Mouse (Mus musculus): ENCODE results near the gene Pxmp2. TPM values are rescaled to one million over a fixed set of nuclear protein-coding genes. Genes with fewer than 3 reads are reported as not detected.

Gene Pxmp2
- polyA plus RNA-seq, 1 experiment from 2014 or later, result 11.0 TPM

DNA sequence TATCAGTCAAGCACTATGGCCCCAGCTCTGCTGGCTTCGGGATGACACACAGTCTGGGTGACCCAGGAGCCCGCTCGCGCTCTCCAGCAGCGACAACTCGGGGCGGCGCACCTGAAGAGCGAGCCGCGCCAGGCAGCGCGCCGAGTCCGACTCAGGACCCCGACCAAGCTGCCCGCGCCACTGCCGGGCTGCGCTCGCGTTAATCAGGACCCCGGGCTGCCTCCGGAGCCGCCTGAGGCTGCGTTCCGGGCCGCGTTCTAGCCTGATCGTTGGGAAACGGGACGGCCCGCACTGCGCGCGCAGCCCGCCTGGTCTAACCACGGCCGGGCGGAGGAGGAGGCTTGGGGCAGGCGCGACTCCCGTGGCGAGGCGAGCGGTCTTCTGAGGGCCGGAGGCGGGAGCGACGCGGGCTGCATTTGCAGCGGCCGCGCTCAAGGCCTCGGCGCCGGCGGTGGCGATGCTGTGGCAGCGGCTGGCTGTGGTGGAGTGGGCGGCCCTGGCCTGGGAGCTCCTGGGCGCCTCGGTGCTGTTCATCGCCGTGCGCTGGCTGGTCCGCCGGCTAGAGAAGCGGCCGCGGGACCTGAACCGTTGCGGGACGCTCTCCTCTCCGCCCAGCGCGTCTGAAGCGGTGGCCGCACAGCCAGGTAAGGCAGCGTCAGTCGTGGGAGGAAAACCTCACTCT, 55.1 kb downstream of the Pxmp2 start, which contains the start of gene Ankle2:
Gene Ankle2, plus strand, starts transcription at position 225 of the 682 bp plus-strand sequence.
- H3K4me2 ChIP-seq, result peak within 1 kb of the TSS; percentile 74
- H3K27me3 ChIP-seq, result no peaks in the 10 kb centered on the region
- H3K36me3 ChIP-seq, result peaks cover 30% of the 10 kb centered on the region
- H3K9ac ChIP-seq (replicated peaks), result peak within 1 kb of the TSS; percentile 92
- H3K4me3 ChIP-seq (replicated peaks), result peak within 1 kb of the TSS; percentile 96
- ATAC-seq (ENCODE audit: insufficient number of reproducible peaks, insufficient read depth, low FRiP score, low TSS enrichment, low read depth), result peak; percentile 93
- no peaks in the 10 kb centered on the region for H3K9me3 ChIP-seq
- H3K27ac ChIP-seq, result peak within 1 kb of the TSS; percentile 97
- under 1% methylated on average over 79 of the region's 81 CpGs for WGBS
- peaks cover 21% of the 10 kb centered on the region for H3K4me1 ChIP-seq (replicated peaks)

DNA sequence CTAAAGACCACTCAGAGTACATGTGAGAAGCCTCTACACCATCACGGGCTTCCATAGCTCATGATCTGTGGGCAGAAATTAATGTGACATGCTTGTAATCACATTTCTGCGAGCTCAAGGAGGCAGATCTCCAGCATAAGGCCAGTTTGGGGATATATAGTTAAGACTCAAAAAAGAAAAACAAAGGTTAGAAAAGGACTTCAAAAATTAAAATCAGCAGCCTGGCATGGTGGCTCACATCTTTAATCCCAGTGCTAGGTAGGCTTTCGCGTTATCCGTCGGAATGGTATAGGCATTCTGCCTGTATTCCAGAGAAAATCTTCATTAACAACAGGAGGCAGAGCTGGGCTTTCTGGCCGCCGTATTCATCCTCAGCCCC, 55.6 kb downstream of the Pxmp2 start:
- Histone ChIP-seq H3K27ac (peak overlapping the region; percentile 97), H3K36me3 (peaks cover 31% of the 10 kb centered on the region), H3K4me2 (peak overlapping the region; percentile 74), H3K27me3 (no peaks in the 10 kb centered on the region), H3K9ac (replicated peaks) (peak overlapping the region; percentile 92), H3K4me1 (replicated peaks) (peaks cover 21% of the 10 kb centered on the region), H3K4me3 (replicated peaks) (peak overlapping the region; percentile 96), H3K9me3 (no peaks in the 10 kb centered on the region)
- no peak for ATAC-seq (ENCODE audit: insufficient number of reproducible peaks, insufficient read depth, low FRiP score, low TSS enrichment, low read depth)
- 10% methylated on average over 8 of the region's 8 CpGs for WGBS

DNA sequence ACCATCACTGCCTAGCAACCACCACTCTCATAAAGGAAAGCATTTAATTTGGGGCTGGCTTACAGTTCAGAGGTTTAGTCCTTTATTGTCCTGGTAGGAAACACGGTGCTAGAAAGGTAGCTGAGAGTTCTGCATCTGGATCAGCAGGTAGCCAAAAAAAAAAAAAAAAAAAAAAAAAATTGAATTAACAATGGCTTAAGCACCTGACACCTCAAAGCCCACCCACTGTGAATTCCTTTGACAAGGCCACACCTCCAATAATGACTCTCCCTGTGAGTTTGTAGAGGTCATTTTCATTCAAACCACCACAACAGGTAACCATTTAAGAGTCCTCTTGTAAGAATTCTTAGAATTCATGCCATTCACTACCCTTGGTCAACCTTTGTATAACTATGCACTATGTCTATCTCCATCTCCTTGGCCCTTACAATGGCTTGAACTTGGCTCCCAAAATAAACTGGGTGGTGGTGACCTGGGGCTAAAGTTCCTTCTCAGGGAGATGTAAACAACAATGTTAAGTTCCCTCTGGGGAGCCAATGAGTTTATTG, 58.6 kb downstream of the Pxmp2 start:
- peaks cover 43% of the 10 kb centered on the region for H3K36me3 ChIP-seq
- H3K27ac ChIP-seq, result no peak overlapping the region
- H3K4me1 ChIP-seq (replicated peaks), result peaks cover 14% of the 10 kb centered on the region
- H3K9me3 ChIP-seq, result no peaks in the 10 kb centered on the region
- H3K9ac ChIP-seq (replicated peaks), result no peak overlapping the region
- H3K4me2 ChIP-seq, result no peak overlapping the region
- no peak overlapping the region for H3K4me3 ChIP-seq (replicated peaks)
- 31% methylated on average over 1 of the region's 1 CpGs for WGBS
- no peaks in the 10 kb centered on the region for H3K27me3 ChIP-seq
- no peak for ATAC-seq (ENCODE audit: insufficient number of reproducible peaks, insufficient read depth, low FRiP score, low TSS enrichment, low read depth)

DNA sequence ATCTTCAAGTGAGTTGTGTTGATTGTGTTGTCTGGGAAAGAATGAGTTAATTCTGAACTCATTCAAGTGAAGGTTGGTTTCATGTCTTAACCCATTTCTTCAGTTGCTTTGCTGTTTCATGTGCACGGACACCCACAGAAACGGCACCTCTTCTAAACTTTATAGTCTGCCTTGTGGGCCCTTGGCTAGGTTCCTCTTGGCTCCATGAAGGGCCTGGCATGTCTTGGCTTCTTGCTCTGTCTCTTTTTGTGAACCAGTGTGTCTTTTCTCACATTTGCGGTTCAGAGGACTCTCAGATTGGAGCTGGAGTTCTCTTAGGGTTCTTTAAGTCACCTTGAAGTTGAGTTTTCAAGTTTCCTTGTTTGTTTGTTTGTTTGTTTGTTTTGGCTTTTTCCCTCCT, 60.9 kb downstream of the Pxmp2 start:
- H3K4me2 ChIP-seq, result no peak overlapping the region
- no peak overlapping the region for H3K4me3 ChIP-seq (replicated peaks)
- no peak for ATAC-seq (ENCODE audit: insufficient number of reproducible peaks, insufficient read depth, low FRiP score, low TSS enrichment, low read depth)
- H3K9me3 ChIP-seq, result no peaks in the 10 kb centered on the region
- 82% methylated on average over 3 of the region's 3 CpGs for WGBS
- H3K27ac ChIP-seq, result no peak overlapping the region
- peaks cover 66% of the 10 kb centered on the region for H3K36me3 ChIP-seq
- H3K9ac ChIP-seq (replicated peaks), result no peak overlapping the region
- H3K27me3 ChIP-seq, result no peaks in the 10 kb centered on the region
- peaks cover 3% of the 10 kb centered on the region; the same call in 1 of the 2 replicates for H3K4me1 ChIP-seq (replicated peaks)

Other genes starting within 250 kb of the Pxmp2 start
- 4.3 and 6.0 TPM in 2 replicates for gene Gm17655, start 213.7 kb downstream of the Pxmp2 start, polyA plus RNA-seq (2016; fragmentation: Nextera tagmentation; extraction: Ambion mirVana)
- gene Gm35315, start 191.8 kb downstream of the Pxmp2 start, polyA plus RNA-seq (2016; fragmentation: Nextera tagmentation; extraction: Ambion mirVana), result 1.1 and 1.7 TPM in 2 replicates
- gene Plcxd1, start 186.2 kb downstream of the Pxmp2 start, polyA plus RNA-seq (2016; fragmentation: Nextera tagmentation; extraction: Ambion mirVana), result 1.8 and 2.0 TPM in 2 replicates
- gene Gtpbp6, start 178.0 kb downstream of the Pxmp2 start, polyA plus RNA-seq (2016; fragmentation: Nextera tagmentation; extraction: Ambion mirVana), result 41.7 and 42.5 TPM in 2 replicates
- 5.0 and 5.1 TPM in 2 replicates for gene Zfp605, start 176.1 kb downstream of the Pxmp2 start, polyA plus RNA-seq (2016; fragmentation: Nextera tagmentation; extraction: Ambion mirVana)
- 32.4 and 34.2 TPM in 2 replicates for gene Chfr, start 150.3 kb downstream of the Pxmp2 start, polyA plus RNA-seq (2016; fragmentation: Nextera tagmentation; extraction: Ambion mirVana)
- gene Golga3, start 109.5 kb downstream of the Pxmp2 start, polyA plus RNA-seq (2016; fragmentation: Nextera tagmentation; extraction: Ambion mirVana), result 25.1 and 26.6 TPM in 2 replicates
- gene Ankle2, start 55.2 kb downstream of the Pxmp2 start, polyA plus RNA-seq (2016; fragmentation: Nextera tagmentation; extraction: Ambion mirVana), result 41.3 and 43.2 TPM in 2 replicates
- gene Pgam5, start 16.3 kb downstream of the Pxmp2 start, polyA plus RNA-seq (2016; fragmentation: Nextera tagmentation; extraction: Ambion mirVana), result 87.7 and 88.1 TPM in 2 replicates
- 45.2 and 47.7 TPM in 2 replicates for gene Pole, start 120 bp upstream of the Pxmp2 start, polyA plus RNA-seq (2016; fragmentation: Nextera tagmentation; extraction: Ambion mirVana)
- gene P2rx2, start 57.0 kb upstream of the Pxmp2 start, polyA plus RNA-seq (2016; fragmentation: Nextera tagmentation; extraction: Ambion mirVana), result 0.74 and 1.1 TPM in 2 replicates
- gene Lrcol1, start 58.5 kb upstream of the Pxmp2 start, polyA plus RNA-seq (2016; fragmentation: Nextera tagmentation; extraction: Ambion mirVana), result not detected in 2 replicates
- gene Fbrsl1, start 162.3 kb upstream of the Pxmp2 start, polyA plus RNA-seq (2016; fragmentation: Nextera tagmentation; extraction: Ambion mirVana), result 27.7 and 31.4 TPM in 2 replicates